ENCODE assay signal across 10 mouse cellular contexts in genomic region chr4:11889039-11889600, GRCm38 (mm10).
DNase-seq lines count a peak whose midpoint lies in the region; ATAC-seq lines count a peak whose summit lies in the region.
"Had no signal": no experiment of that assay in that cellular context is flagged by ENCODE, and none has a peak within 500 bp of the region (broad histone marks: within the 10 kb centered on the region; RNA-seq: fewer than 3 reads in every experiment).

No protein-coding gene starts in this region.

- peaks cover 7% of the 10 kb centered on the region for H3K4me1 ChIP-seq in forebrain, embryonic 13.5 days
- peaks cover 14% of the 10 kb centered on the region for H3K4me1 ChIP-seq in forebrain, embryonic 10.5 days
- H3K4me1 ChIP-seq in midbrain, embryonic 15.5 days = no peaks in the 10 kb centered on the region
- H3K4me1 ChIP-seq in midbrain, embryonic 10.5 days = peaks cover 9% of the 10 kb centered on the region

- no peak overlapping the region for H3K27ac ChIP-seq in forebrain, embryonic 13.5 days
- H3K27ac ChIP-seq in forebrain, embryonic 10.5 days = no peak overlapping the region
- no peak overlapping the region for H3K27ac ChIP-seq in midbrain, embryonic 15.5 days
- H3K27ac ChIP-seq in midbrain, embryonic 10.5 days (replicated peaks) = no peak overlapping the region
- H3K27ac ChIP-seq: midbrain, embryonic 12.5 days had no signal

- no peaks in the 10 kb centered on the region for H3K36me3 ChIP-seq in forebrain, embryonic 13.5 days (ENCODE audit: poor library complexity, severe bottlenecking)
- H3K36me3 ChIP-seq in forebrain, embryonic 10.5 days (replicated peaks) = no peaks in the 10 kb centered on the region
- no peaks in the 10 kb centered on the region for H3K36me3 ChIP-seq in midbrain, embryonic 15.5 days (replicated peaks)
- H3K36me3 ChIP-seq in midbrain, embryonic 10.5 days = no peaks in the 10 kb centered on the region
- H3K36me3 ChIP-seq: midbrain, embryonic 12.5 days had no signal

- 76% methylated on average over 6 of the region's 6 CpGs for WGBS in forebrain, embryonic 13.5 days
- 91% methylated on average over 6 of the region's 6 CpGs for WGBS in forebrain, embryonic 10.5 days
- 73% methylated on average over 6 of the region's 6 CpGs for WGBS in midbrain, embryonic 15.5 days
- WGBS in midbrain, embryonic 10.5 days = 95% methylated on average over 6 of the region's 6 CpGs

- H3K9me3 ChIP-seq in forebrain, embryonic 13.5 days (replicated peaks) = no peaks in the 10 kb centered on the region
- no peaks in the 10 kb centered on the region for H3K9me3 ChIP-seq in forebrain, embryonic 10.5 days
- no peaks in the 10 kb centered on the region for H3K9me3 ChIP-seq in midbrain, embryonic 15.5 days
- no peaks in the 10 kb centered on the region for H3K9me3 ChIP-seq in midbrain, embryonic 10.5 days (replicated peaks)
- H3K9me3 ChIP-seq: midbrain, embryonic 12.5 days had no signal

- no peak overlapping the region for H3K4me2 ChIP-seq in forebrain, embryonic 13.5 days
- no peak overlapping the region for H3K4me2 ChIP-seq in midbrain, embryonic 15.5 days
- H3K4me2 ChIP-seq: midbrain, embryonic 12.5 days had no signal

- no peak overlapping the region for H3K4me3 ChIP-seq in forebrain, embryonic 13.5 days
- no peak overlapping the region for H3K4me3 ChIP-seq in forebrain, embryonic 10.5 days
- no peak overlapping the region for H3K4me3 ChIP-seq in midbrain, embryonic 15.5 days
- H3K4me3 ChIP-seq in midbrain, embryonic 10.5 days = no peak overlapping the region
- H3K4me3 ChIP-seq: midbrain, embryonic 12.5 days had no signal

- no peak overlapping the region for H3K9ac ChIP-seq in forebrain, embryonic 13.5 days
- H3K9ac ChIP-seq in midbrain, embryonic 15.5 days = no peak overlapping the region
- H3K9ac ChIP-seq: midbrain, embryonic 12.5 days had no signal

- DNase-seq in forebrain, embryonic 10.5 days (ENCODE audit: extremely low spot score, low spot score) = no peak
- DNase-seq in midbrain, embryonic 10.5 days (ENCODE audit: low spot score) = no peak
- peak; percentile 48 to 60 for DNase-seq in layer of hippocampus, adult 8-10 months (ENCODE audit: low spot score in 2 of 2)
- peak; percentile 27 for DNase-seq in right cerebral cortex, postnatal 14 days
- no peak for DNase-seq in spleen, postnatal 10 days (ENCODE audit: low spot score in 2 of 2)
- no peak for DNase-seq in thymus, postnatal 4 days
- DNase-seq: B cell, adult 2 months had no signal

- ATAC-seq in forebrain, embryonic 13.5 days = peak; percentile 60; the same call in 1 of the 2 replicates
- ATAC-seq in midbrain, embryonic 15.5 days (replicated peaks) = 0 out of 2 replicates have a peak, but pooled peaks have one; percentile 40

- no peaks in the 10 kb centered on the region for H3K27me3 ChIP-seq in forebrain, embryonic 13.5 days
- H3K27me3 ChIP-seq in forebrain, embryonic 10.5 days (ENCODE audit: poor library complexity, severe bottlenecking) = no peaks in the 10 kb centered on the region
- H3K27me3 ChIP-seq in midbrain, embryonic 15.5 days (replicated peaks) = no peaks in the 10 kb centered on the region
- H3K27me3 ChIP-seq in midbrain, embryonic 10.5 days (ENCODE audit: low read depth, poor library complexity, severe bottlenecking) = no peaks in the 10 kb centered on the region
- H3K27me3 ChIP-seq: midbrain, embryonic 12.5 days had no signal

Comparison
In these comparisons a context has a peak if more than half of its experiments do, and no peak if none do; other contexts are left out.
1. DNase-seq: peak in layer of hippocampus, adult 8-10 months (2 of 2) and right cerebral cortex, postnatal 14 days (single experiment); none in forebrain, embryonic 10.5 days (single experiment), midbrain, embryonic 10.5 days (single experiment), spleen, postnatal 10 days (0 of 2) and thymus, postnatal 4 days (single experiment).